Mouse (Mus musculus) embryo, embryonic 9.5 days (tissue): Measurements from ENCODE around the gene Afdn.
A peak's percentile ranks its signal among the peaks of the same experiment; 100 is the strongest.

Source experiments
- DNase-seq: peaks from one replicate; pipeline ENCODE4 v3.0.0-alpha.2; 2017; ENCODE audit errors: extremely low spot score

Gene Afdn

GRCm38 (mm10) chr17:13759853-13760627 lies at the start of gene Afdn:
TSS of gene Afdn (plus strand) at chr17:13760539.
- DNase-seq, result peak; percentile 89

GRCm38 (mm10) chr17:13711173-13711572 lies 49.2 kb upstream of the Afdn start:
- no peak for DNase-seq

DNA sequence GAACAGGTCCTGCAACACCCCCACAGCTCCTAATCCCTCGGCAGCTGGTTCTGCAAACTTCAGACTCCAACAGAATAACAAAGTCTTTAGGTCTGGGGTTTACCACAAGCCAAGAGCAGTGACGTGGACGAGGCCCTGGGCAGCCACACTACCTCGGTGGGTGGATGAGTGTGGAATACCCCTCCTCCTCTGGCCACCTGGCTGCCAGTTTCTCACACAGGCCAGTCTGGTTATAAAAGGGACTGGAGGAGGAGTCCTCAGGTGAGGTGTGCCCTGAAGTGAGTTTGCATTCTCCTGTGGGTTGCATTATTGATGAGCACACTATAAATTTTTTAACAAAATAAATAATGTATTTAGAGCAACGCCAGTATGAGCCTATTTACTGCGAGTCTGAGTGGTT lies 48.2 kb upstream of the Afdn start:
- DNase-seq, result no peak

GRCm38 (mm10) chr17:13712518-13712917 lies 47.8 kb upstream of the Afdn start:
- DNase-seq, result no peak

- DNase-seq, result no peak
Measured at GRCm38 (mm10) chr17:13714128-13714527, 46.2 kb upstream of the Afdn start.

GRCm38 (mm10) chr17:13714654-13715053 lies 45.7 kb upstream of the Afdn start:
- no peak for DNase-seq

- DNase-seq, result no peak
Measured at GRCm38 (mm10) chr17:13715511-13715910, 44.8 kb upstream of the Afdn start.

DNA sequence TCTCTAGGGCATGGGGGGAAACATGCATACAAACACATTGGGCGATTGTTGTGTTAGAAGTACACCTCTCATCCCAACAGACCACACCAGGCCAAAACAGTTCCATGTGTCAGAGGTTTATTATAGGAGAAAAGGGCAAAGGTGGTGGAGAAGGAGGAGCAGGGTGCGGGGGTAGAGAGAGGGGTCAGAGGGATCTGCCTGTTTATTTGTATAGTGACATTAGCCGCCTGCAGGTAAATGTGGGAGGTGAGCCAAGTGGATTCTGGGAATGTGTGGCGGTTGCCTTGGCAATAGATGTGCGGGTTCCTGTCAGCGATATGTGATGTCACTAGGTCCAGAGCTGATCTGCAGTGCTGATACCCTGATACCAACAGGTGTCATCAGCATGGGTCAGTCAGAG lies 44.0 kb upstream of the Afdn start:
- DNase-seq, result no peak

DNA sequence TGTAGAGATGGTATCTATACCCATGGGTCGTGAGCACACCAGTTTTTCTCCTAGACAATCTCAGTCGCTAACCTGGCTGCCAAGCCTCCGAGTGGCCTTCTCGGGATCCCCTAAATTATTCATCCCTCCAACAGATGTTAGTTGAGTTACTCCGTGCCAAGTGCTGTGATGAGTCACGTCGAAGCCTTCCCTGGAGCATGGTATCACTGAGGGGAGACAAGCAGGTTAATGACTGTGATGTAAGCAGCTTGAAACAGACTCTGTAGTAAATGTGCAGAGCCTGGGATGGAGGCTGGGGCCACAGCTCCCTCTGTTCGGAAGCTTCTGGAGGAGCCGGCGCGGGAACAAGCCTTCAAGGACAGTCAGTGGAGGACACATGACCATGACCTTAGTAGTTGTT lies 42.9 kb upstream of the Afdn start:
- DNase-seq, result no peak

- DNase-seq, result no peak
Measured at GRCm38 (mm10) chr17:13720187-13720586, 40.2 kb upstream of the Afdn start.

DNA sequence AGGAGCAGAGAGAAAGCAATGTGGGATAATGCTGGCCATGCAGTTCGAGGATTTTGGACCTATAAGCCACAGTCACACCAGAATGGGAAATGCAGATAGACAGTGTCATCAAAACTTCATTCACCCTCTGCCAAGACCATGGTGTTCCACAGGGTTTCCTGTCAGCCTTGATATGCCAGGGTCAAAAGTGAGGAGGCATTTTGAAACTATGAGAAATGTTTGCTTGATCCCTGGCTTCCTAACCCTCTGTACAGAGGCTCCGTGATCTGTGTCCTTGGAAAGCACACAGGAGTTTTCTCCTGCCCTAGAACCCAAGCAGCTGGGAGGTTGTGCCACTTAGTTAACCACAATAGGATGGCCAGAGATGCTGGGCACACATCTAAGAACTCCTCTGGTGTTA lies 39.0 kb upstream of the Afdn start:
- DNase-seq, result no peak

- no peak for DNase-seq
Measured at GRCm38 (mm10) chr17:13722434-13722833, 37.9 kb upstream of the Afdn start.

DNA sequence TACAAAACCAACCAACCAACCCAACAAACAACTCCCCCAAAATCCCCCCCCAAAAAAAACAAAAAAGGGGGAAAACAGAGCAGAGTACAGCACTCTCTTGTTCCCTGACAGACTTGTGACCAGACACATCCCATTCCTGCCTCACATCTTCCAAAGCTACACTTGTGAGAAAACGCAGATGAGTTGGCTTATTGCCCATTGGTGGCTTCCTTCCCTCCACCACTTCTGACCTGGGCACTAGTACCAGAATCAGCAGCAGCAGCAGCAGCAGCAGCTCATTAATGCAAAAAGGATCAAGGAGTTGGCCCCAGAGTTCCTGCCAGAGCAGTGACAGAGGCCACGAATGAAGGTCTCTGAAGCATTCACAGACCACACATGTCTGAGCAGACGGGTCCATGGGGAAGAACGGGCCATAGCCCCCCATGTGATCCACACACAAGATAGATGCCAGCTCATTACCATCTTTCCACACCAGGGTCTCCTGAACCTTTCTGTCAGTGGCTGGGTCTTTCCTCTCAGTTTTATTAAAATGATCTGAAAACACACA lies 35.3 kb upstream of the Afdn start:
- no peak for DNase-seq

DNA sequence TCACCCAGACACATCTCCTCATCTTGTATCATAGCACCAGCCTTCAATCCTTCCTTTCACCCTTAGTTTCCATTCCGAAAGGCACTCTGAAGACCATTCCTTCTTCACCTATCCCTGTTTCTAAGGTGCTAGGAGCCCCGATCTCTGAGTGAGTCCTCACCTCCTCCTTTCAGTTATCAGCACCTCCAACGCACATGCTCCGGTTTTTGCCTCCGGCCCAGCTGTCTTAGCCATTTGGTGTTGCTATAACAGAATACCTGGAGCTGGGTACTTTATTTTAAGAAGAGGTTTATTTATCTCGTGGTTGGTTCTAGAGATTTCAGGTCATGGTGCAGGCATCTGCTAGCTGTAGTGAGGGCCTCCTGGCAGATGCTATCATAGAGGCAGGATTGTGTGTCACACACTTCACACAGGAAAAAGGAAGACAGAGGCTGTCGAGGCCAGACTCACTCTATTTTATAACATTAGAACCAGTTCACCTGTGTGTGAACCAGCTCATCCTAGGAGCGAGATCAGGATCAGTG lies 33.4 kb upstream of the Afdn start:
- DNase-seq, result no peak

- no peak for DNase-seq
Measured at GRCm38 (mm10) chr17:13730980-13731726, 29.2 kb upstream of the Afdn start.

DNA sequence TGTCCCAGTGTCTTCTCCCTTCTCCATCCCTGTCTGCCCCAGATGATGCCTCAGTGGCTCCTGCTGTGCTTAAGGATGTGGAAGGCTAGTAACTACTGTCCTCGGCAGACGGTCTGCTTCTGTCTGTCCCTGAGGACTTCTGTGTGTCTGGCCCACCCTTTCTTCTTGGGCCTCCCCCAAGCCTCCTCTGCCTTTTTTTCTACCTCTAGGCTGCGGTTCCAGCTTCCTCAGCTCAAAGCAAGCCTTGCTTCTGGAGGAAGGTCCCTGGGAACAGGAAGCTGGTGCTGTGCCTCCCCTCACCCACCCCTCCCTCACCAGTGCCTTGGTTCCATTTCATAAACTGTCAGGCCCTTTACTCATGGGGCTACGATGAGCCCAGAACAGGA lies 28.6 kb upstream of the Afdn start:
- no peak for DNase-seq

GRCm38 (mm10) chr17:13732685-13733084 lies 27.7 kb upstream of the Afdn start:
- DNase-seq, result no peak

DNA sequence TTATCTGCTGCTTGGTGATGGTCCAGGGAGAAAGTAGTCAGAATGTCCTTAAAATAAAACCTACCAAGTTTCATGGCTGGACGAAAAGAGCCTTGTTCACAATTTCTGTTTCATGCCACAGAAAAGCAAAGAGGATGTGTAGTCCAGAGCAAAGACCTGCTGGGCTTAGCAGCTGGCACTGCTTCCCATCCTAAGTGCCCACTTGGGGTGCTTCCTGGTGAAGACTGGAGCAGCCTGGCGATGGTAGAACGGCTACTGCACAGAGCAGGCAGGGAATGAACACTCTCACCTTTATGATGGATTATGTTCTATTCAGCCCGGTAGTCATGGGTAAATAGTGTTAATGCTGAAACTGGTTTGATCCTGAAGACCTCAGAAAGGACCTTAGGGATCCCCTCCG lies 26.4 kb upstream of the Afdn start:
- DNase-seq, result no peak

DNA sequence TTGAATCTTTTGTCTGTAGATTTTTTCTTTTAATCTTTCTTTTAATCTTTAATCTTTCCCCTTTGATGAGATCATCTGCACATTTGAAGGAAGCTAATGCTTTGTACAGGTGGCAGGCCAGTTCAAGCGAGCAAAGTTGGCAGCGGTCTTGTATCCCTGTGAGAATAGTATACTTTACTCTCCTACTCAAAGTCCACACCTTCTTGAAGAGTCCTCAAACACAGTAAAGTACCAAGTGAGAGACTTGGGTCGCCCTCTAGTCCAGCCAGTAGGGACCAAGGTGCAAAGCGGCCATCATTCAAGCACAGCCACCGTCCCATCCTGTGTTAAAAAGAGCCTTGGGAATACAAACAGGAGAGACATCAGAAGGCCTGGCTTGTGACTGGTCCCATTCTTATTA lies 25.3 kb upstream of the Afdn start:
- no peak for DNase-seq

- no peak for DNase-seq
Measured at GRCm38 (mm10) chr17:13735803-13736282, 24.5 kb upstream of the Afdn start.

DNA sequence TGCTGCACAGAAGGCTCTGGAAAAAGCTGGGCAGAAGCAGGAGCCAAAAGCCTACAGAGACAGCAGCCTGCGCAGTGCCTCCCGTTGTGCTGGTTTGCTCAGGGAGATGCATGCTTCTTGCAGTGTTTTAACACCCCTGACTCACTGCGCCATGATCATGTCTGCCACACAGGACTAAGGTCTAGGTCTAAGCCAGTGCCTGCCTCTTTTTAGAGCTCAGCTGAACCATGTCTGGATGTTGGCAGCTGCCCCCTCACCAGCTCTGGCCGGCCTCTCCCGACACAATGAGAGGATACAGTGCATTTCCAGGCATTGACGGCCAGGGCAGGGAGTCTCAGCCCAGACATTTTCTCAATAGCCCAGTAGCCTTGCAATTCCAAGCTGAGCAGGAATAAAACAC lies 23.0 kb upstream of the Afdn start:
- no peak for DNase-seq

DNA sequence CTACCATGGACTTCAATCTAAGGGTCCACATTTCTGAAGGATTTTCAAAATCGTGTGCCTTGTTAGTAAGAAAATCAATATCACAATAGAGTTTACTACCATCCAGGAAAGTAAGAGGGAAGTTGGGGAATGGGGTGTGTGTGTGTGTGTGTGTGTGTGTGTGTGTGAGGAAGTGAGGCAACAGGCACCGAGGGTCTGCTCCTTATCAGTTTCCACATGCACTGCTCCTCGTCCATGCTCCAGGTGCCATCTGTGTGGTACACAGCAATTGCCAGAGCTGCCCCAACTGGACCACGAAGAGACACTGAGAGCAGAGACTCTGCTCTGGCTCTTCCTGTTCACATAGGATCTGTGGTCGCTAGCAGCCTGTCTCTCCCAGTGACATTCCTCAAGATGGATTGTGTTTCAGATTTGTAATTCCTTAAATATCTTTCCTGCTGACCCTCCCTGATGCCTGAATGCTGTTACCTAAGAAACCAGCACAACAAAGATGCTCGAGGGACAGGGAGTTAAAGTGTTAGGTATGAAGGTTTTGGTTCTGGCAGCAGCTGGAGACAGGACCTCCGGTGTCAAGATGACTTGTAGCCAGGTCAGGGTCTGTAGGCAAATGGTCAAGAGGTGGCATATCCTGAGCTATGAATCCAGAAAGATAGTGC lies 22.1 kb upstream of the Afdn start:
- DNase-seq, result no peak
